Mouse (Mus musculus) erythroblast, embryonic 14.5 days (primary cell): ENCODE data around the gene Cntn5. TPM values are rescaled to one million over a fixed set of nuclear protein-coding genes. Genes with fewer than 3 reads are reported as not detected.

Experiments
- H3K27me3 ChIP-seq: 2 replicates; pipeline ENCODE4 v1.6.1; 2012; ENCODE audit warnings: inconsistent platforms; ENCODE audit not compliant: control insufficient read depth
- H3K36me3 ChIP-seq: 2 replicates; pipeline ENCODE4 v1.6.1; 2012; ENCODE audit warnings: mild to moderate bottlenecking, inconsistent platforms; ENCODE audit not compliant: control insufficient read depth
- H3K4me1 ChIP-seq: 2 replicates; pipeline ENCODE4 v1.6.1; 2012; ENCODE audit warnings: inconsistent platforms; ENCODE audit not compliant: control insufficient read depth
- H3K4me3 ChIP-seq: replicated peaks from 2 replicates; pipeline ENCODE3; 2012; ENCODE audit warnings: moderate library complexity, mild to moderate bottlenecking, inconsistent platforms
- H3K9me3 ChIP-seq: 2 replicates; pipeline ENCODE4 v1.6.1; 2012; ENCODE audit warnings: low read length, inconsistent platforms, mixed read lengths; ENCODE audit not compliant: control insufficient read depth
- GATA1 ChIP-seq: IDR thresholded peaks from 2 replicates; pipeline ENCODE4 v1.6.1; 2012; ENCODE audit warnings: low read length, inconsistent platforms, mixed read lengths
- TAL1 ChIP-seq: IDR thresholded peaks from 3 replicates; pipeline ENCODE4 v1.6.1; 2012; ENCODE audit warnings: low read length, inconsistent platforms, mixed read lengths
- polyA plus RNA-seq: library from polyadenylated mRNA; stranded (reverse); fragments of >175 nt; gene quantifications from 2 replicates; pipeline ENCODE4 v1.2.3, GENCODE M21; 2012

The Cntn5 gene
- polyA plus RNA-seq, 1 experiment: not detected

DNA sequence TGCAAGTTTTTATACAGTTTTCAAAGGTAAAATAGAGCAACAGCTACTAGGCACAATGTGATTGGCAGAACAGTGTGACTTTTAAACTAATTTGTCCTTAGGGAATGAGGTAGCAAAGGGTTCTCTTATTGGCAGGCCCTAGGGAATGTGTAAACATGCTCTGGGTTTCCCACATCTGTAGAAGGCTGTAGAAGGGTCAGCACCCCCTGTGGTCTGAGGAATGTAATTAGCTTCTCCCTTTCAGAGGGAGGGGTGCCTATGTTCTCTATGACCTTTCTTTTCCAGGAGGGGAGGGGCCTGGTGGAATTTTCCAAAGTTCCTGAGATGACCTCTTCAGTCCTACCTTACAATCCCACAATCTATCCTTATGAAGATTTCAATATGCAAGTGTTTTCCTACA is 673.6 kb downstream of the Cntn5 start:
- H3K27me3 ChIP-seq: no peaks in the 10 kb centered on the region

DNA sequence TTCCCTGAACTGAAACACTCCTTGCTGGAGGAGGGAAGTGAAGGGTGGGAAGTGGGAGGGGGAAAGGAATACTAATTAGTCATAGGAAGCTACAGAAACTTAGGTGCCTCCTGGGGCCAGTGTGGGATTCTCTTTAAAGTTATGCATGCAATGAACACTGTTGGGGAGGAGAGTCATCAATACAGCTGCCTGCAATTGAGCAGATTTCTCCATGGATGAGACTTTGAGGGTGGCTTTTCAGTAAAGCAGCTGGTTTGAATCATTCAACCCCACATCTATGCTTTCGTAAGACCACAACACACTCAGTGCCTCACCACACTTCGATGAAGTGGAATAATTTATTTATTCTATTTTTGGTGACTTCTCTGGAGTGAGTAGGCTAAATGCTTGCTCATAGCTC is 674.9 kb downstream of the Cntn5 start:
- TF ChIP-seq TAL1: no peak
- TF ChIP-seq GATA1: no peak
- no peak overlapping the region for H3K4me3 ChIP-seq
- no peaks in the 10 kb centered on the region for H3K36me3 ChIP-seq
- H3K27me3 ChIP-seq: no peaks in the 10 kb centered on the region
- H3K4me1 ChIP-seq: no peaks in the 10 kb centered on the region
- H3K9me3 ChIP-seq: no peaks in the 10 kb centered on the region

More for the DNA sequence above, 673.6 kb downstream of the Cntn5 start:
- Histone ChIP-seq H3K4me3 (no peak overlapping the region), H3K4me1 (no peaks in the 10 kb centered on the region), H3K9me3 (no peaks in the 10 kb centered on the region), H3K36me3 (no peaks in the 10 kb centered on the region)
- TF ChIP-seq TAL1 (no peak), GATA1 (no peak)

DNA sequence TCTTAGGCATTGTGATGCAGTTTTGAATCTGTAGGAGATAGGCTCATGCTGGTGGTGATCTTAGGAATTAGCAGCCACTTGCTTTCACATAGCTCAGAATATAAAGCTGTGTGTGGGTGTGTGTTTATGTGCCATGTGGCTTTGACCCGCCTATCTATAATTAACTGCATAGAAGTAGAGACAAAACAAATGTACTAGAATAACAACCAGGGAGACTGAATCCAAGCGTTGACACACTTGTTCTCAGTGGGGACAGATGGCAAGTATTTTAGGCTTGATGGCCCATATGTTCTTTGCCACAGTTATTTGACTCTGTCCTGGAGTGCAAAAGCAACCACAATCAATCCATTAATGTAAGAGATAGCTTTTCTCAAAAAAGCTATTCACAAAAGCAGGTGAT is 678.6 kb downstream of the Cntn5 start:
- no peak overlapping the region for H3K4me3 ChIP-seq
- no peaks in the 10 kb centered on the region for H3K36me3 ChIP-seq
- H3K4me1 ChIP-seq: no peaks in the 10 kb centered on the region
- TF ChIP-seq TAL1 (no peak), GATA1 (no peak)
- no peaks in the 10 kb centered on the region for H3K9me3 ChIP-seq
- no peaks in the 10 kb centered on the region for H3K27me3 ChIP-seq

DNA sequence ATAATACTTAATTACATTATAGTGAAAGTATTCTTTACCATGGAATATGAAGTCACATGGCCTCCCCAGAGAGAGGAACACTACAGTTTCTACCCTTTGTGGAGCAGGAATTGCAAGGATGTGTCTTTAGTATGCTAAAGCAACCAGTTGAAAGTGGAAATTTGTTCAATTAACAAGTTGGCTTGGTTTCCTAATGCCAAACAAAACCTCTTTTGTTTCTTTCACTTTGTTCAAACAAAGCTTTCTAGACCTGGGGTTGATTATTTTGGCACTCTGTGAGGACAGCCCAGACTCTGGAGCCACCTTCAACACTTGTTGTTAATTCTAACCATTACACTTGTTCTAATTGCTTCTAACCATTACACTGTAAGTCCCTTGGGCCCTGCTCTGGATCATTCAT is 718.5 kb downstream of the Cntn5 start:
- TF ChIP-seq TAL1: no peak
- no peak for TF ChIP-seq GATA1
- H3K4me1 ChIP-seq: no peaks in the 10 kb centered on the region
- H3K27me3 ChIP-seq: no peaks in the 10 kb centered on the region
- H3K9me3 ChIP-seq: no peaks in the 10 kb centered on the region
- H3K36me3 ChIP-seq: no peaks in the 10 kb centered on the region
- no peak overlapping the region for H3K4me3 ChIP-seq

DNA sequence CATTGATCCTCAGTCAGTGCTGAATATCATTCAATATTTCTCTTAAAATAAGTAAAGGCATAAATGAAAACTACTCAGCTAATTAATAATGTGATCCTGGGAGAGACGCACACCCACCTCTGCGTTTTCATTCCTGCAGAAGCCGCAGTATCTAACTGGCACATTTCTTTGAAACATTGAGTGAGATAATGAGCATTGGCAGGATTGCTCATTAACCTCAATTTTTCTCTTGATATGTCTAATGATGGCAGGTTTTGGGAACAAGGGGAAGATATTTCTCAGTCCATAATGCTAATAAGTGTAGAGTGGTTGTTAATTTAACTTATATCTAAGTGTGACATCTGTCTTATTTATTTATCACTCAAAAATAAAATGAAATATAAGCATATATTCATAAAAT is 734.0 kb downstream of the Cntn5 start:
- H3K36me3 ChIP-seq: no peaks in the 10 kb centered on the region
- no peaks in the 10 kb centered on the region for H3K27me3 ChIP-seq
- H3K9me3 ChIP-seq: no peaks in the 10 kb centered on the region
- H3K4me1 ChIP-seq: no peaks in the 10 kb centered on the region
- no peak overlapping the region for H3K4me3 ChIP-seq
- no peak for TF ChIP-seq TAL1
- TF ChIP-seq GATA1: no peak

DNA sequence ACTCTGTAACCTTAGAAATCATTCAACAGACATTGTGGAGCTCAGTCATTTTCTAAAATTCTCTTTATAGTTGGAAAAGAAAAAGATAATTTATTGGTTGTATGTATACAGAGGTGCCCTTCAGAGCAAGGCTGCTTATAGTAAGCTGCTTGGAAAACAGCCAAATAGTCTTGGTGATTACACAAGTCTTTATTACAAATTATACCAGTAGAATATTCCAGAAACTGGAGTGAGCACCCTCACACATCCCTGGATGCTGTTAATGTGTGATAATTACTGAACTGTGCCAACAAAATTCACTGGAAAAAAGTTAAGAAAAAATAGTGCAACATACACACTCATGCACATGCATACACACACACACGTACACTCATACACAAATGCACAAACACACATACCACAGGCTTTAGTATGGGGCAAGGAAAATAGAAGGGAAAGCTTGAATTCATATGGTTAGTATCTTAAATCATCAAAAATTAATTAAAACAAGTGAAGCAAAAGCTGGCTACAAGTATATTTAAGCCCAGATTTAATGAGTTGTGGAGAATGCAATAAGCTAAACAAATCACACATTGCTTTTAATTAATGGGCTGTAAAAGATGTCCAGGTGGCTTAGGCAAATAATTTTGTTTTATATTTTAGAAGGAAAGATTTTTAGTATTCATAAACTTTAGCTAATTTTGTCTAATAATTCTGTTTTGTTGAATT is 783.1 kb downstream of the Cntn5 start:
- H3K4me1 ChIP-seq: no peaks in the 10 kb centered on the region
- no peaks in the 10 kb centered on the region for H3K9me3 ChIP-seq
- no peaks in the 10 kb centered on the region for H3K36me3 ChIP-seq
- H3K4me3 ChIP-seq: no peak overlapping the region
- H3K27me3 ChIP-seq: no peaks in the 10 kb centered on the region
- TF ChIP-seq TAL1: no peak
- no peak for TF ChIP-seq GATA1

DNA sequence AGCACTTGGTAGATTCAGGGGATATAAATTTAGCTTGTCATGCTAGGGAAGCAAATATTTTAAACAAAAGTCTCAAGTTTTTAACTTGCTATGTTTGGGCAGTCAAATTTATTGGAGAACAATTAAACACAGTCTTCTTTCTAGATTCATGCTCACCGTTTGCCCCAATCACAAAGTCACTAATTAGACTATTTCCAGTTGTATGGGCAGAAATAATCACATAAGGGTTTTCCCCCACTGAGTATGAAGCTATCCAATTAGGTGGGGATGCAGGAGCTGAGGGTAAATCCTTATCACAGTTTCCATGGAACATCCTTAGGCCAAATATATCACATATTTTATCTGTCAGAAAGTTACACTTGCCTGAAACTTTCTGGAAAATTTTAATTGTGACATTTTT is 788.0 kb downstream of the Cntn5 start:
- no peaks in the 10 kb centered on the region for H3K4me1 ChIP-seq
- H3K36me3 ChIP-seq: no peaks in the 10 kb centered on the region
- no peak for TF ChIP-seq GATA1
- TF ChIP-seq TAL1: no peak
- no peaks in the 10 kb centered on the region for H3K9me3 ChIP-seq
- H3K27me3 ChIP-seq: no peaks in the 10 kb centered on the region
- H3K4me3 ChIP-seq: no peak overlapping the region

DNA sequence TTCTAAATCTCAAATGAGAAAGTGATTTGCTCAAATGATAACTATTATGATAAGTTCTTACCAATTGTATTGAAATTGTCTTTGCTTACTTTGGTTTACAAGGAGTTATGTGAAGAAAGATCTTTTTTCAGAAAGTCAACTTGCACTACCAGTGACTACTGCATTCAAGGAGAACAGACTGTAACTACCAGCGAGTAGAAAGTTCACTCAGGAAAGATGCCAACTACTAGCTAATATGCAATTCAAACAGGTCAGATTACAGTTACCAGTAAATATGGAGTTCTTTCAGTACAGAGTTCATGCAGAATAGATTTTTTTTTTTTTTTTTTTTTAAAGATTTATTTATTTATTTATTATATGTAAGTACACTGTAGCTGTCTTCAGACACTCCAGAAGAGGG is 795.4 kb downstream of the Cntn5 start:
- TF ChIP-seq GATA1: no peak
- no peak for TF ChIP-seq TAL1
- H3K27me3 ChIP-seq: no peaks in the 10 kb centered on the region
- H3K4me1 ChIP-seq: no peaks in the 10 kb centered on the region
- H3K36me3 ChIP-seq: no peaks in the 10 kb centered on the region
- no peak overlapping the region for H3K4me3 ChIP-seq
- no peaks in the 10 kb centered on the region for H3K9me3 ChIP-seq

DNA sequence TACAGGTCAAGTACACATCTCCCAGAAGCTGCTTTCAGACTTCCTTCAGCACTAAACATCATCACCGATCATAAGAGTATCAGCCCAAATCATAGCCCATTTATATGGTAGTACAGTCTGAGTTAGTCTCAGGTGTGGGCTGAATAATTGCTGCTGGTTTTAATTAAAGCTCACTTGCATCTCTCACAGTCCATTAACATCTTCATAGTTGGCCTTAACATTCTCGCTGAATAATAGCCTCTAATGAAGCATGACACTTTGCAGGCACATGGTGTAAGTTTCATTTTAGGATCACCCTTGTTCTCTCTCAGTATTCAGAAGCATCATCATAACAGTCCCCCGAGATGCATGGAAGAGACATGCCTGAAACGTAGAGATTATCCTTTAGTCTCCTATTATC is 796.7 kb downstream of the Cntn5 start:
- H3K4me3 ChIP-seq: no peak overlapping the region
- H3K9me3 ChIP-seq: no peaks in the 10 kb centered on the region
- TF ChIP-seq GATA1: no peak
- TF ChIP-seq TAL1: no peak
- H3K4me1 ChIP-seq: no peaks in the 10 kb centered on the region
- no peaks in the 10 kb centered on the region for H3K36me3 ChIP-seq
- H3K27me3 ChIP-seq: no peaks in the 10 kb centered on the region

DNA sequence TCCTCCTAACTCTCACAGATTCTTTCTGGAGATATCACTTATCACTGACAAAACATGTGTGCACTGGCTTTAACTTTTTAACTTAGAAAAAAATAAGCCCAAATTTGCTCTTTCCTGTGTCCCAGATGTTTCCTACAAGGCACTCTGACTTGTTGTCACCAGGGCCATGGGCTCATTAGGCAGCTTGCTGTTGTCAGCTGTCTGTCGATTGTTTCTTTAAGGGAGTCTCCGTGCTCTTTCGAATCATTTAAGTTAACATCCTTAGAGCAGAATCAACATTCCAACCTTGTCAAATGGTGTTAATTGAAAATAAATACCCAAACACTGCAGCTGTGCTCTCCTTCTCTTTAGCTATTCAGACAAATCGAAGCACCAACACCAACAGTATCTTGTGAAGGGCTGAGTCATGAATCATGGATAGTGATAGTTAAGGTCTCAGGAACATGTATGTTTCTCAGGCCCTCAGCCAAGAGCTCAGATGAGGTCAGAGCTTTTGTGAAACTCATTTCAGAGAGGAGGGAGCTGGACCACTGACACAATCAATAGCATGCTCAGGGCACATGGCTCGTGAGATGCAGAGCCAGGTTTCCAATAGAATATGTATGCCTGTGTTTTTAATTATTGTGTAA is 802.6 kb downstream of the Cntn5 start:
- TF ChIP-seq TAL1 (no peak), GATA1 (no peak)
- Histone ChIP-seq H3K36me3 (no peaks in the 10 kb centered on the region), H3K9me3 (no peaks in the 10 kb centered on the region), H3K4me3 (no peak overlapping the region), H3K27me3 (no peaks in the 10 kb centered on the region), H3K4me1 (no peaks in the 10 kb centered on the region)
